Comparison of ENCODE assay signal across 8 mouse cellular contexts in genomic region chr7:118517819-118518218, GRCm38 (mm10). TPM values are rescaled to one million over a fixed set of nuclear protein-coding genes. Genes with fewer than 3 reads are reported as not detected.
DNase-seq lines count a peak whose midpoint lies in the region; ATAC-seq and TF ChIP-seq lines count a peak whose summit lies in the region.

No protein-coding gene starts in this region.

- no peak overlapping the region for H3K4me2 ChIP-seq in limb, embryonic 11.5 days (ENCODE audit: low read depth, severe bottlenecking)
- H3K4me2 ChIP-seq in liver, postnatal 0 days (ENCODE audit: low read depth, low read length): no peak overlapping the region

- H3K27me3 ChIP-seq in limb, embryonic 11.5 days (ENCODE audit: control insufficient read depth, insufficient read depth, low read length): no peaks in the 10 kb centered on the region
- no peaks in the 10 kb centered on the region for H3K27me3 ChIP-seq in limb, embryonic 10.5 days (ENCODE audit: low read depth, poor library complexity, severe bottlenecking)
- no peaks in the 10 kb centered on the region for H3K27me3 ChIP-seq in liver, postnatal 0 days (ENCODE audit: insufficient read depth, low read length)

- no peak overlapping the region for H3K4me3 ChIP-seq in limb, embryonic 11.5 days (ENCODE audit: low read depth, low read length)
- no peak overlapping the region for H3K4me3 ChIP-seq in limb, embryonic 10.5 days
- no peak overlapping the region for H3K4me3 ChIP-seq in liver, postnatal 0 days (ENCODE audit: low read depth, low read length)

- no peak for TF ChIP-seq EP300 in liver, postnatal 0 days (IDR thresholded peaks at IDR 0.05; ENCODE audit: low read depth)

- H3K27ac ChIP-seq in limb, embryonic 11.5 days (replicated peaks; ENCODE audit: low read depth, low read length): no peak overlapping the region
- H3K27ac ChIP-seq in limb, embryonic 10.5 days: no peak overlapping the region
- H3K27ac ChIP-seq in liver, postnatal 0 days (ENCODE audit: low read depth): no peak overlapping the region

- ATAC-seq in limb, embryonic 11.5 days (ENCODE audit: insufficient number of reproducible peaks, low FRiP score, low TSS enrichment, low read depth): no peak
- ATAC-seq in liver, postnatal 0 days: no peak
- no peak for ATAC-seq in inflammation-experienced regulatory T-cells, adult 6 months

- peak; percentile 80 for TF ChIP-seq CTCF in liver, postnatal 0 days (IDR thresholded peaks at IDR 0.05; ENCODE audit: low read depth)

- H3K9me3 ChIP-seq in limb, embryonic 11.5 days (ENCODE audit: control insufficient read depth, low read length): no peaks in the 10 kb centered on the region
- no peaks in the 10 kb centered on the region for H3K9me3 ChIP-seq in limb, embryonic 10.5 days (replicated peaks)
- no peaks in the 10 kb centered on the region for H3K9me3 ChIP-seq in liver, postnatal 0 days (ENCODE audit: low read length)

- H3K9ac ChIP-seq in limb, embryonic 11.5 days (ENCODE audit: low read length): no peak overlapping the region
- H3K9ac ChIP-seq in liver, postnatal 0 days (replicated peaks): no peak overlapping the region

- DNase-seq in limb, embryonic 11.5 days (ENCODE audit: low spot score): peak; percentile 31
- no peak for DNase-seq in limb, embryonic 10.5 days (ENCODE audit: low spot score)
- DNase-seq in embryo, embryonic 9.5 days (ENCODE audit: extremely low spot score): peak; percentile 19
- peak; percentile 49 for DNase-seq in liver, postnatal 0 days
- DNase-seq in retina, postnatal 1 day: peak; percentile 45
- DNase-seq in right cerebral cortex, adult 18-20 months: no peak
- no peak for DNase-seq in adrenal gland, adult 8-10 months

- WGBS in limb, embryonic 11.5 days: 71% methylated on average over 2 of the region's 2 CpGs
- WGBS in limb, embryonic 10.5 days: 65% methylated on average over 2 of the region's 2 CpGs
- WGBS in liver, postnatal 0 days (ENCODE audit: insufficient replicate concordance): 47% methylated on average over 2 of the region's 2 CpGs

- no peaks in the 10 kb centered on the region for H3K36me3 ChIP-seq in limb, embryonic 11.5 days (ENCODE audit: control insufficient read depth, insufficient read depth, low read length)
- H3K36me3 ChIP-seq in limb, embryonic 10.5 days: 0 out of 2 replicates have a peak, but pooled peaks cover 5% of the 10 kb centered on the region
- no peaks in the 10 kb centered on the region for H3K36me3 ChIP-seq in liver, postnatal 0 days (replicated peaks; ENCODE audit: insufficient read depth, low read length)

- no peaks in the 10 kb centered on the region for H3K4me1 ChIP-seq in limb, embryonic 11.5 days (ENCODE audit: control insufficient read depth, insufficient read depth, low read length)
- H3K4me1 ChIP-seq in limb, embryonic 10.5 days: peaks cover 11% of the 10 kb centered on the region; the same call in 1 of the 2 replicates
- H3K4me1 ChIP-seq in liver, postnatal 0 days (ENCODE audit: insufficient read depth): no peaks in the 10 kb centered on the region

RNA-seq across cellular contexts. Expression of gene Coq7, which starts 15.3 kb away (rescaled TPM):
- 106 and 111 TPM in 2 replicates for polyA plus RNA-seq in limb, embryonic 11.5 days (2014; fragmentation: Nextera tagmentation; extraction: Ambion mirVana)
- polyA plus RNA-seq in limb, embryonic 10.5 days (2016; fragmentation: Nextera tagmentation; extraction: Ambion mirVana): 131 and 134 TPM in 2 replicates
- polyA plus RNA-seq in liver, postnatal 0 days (2015; fragmentation: Nextera tagmentation; extraction: Ambion mirVana): 53.1 and 53.4 TPM in 2 replicates
- total RNA-seq in adrenal gland, adult 8-10 months (2022): 10 to 100 TPM; 32.3 to 45.2 (median 36.3) TPM
- 10 to 100 TPM in 2 of 3 experiments, 1 to 10 TPM in 1; 9.3 to 17.3 (median 11.1) TPM for polyA plus RNA-seq in inflammation-experienced regulatory T-cells, adult 6 months (2017; shearing (Covaris generic))

RNA-seq across cellular contexts. Expression of gene Itpripl2, which starts 26.0 kb away (rescaled TPM):
- 1.3 TPM in 2 replicates for polyA plus RNA-seq in limb, embryonic 11.5 days (2014; fragmentation: Nextera tagmentation; extraction: Ambion mirVana)
- 1.4 and 1.8 TPM in 2 replicates for polyA plus RNA-seq in limb, embryonic 10.5 days (2016; fragmentation: Nextera tagmentation; extraction: Ambion mirVana)
- 1.3 TPM in 2 replicates for polyA plus RNA-seq in liver, postnatal 0 days (2015; fragmentation: Nextera tagmentation; extraction: Ambion mirVana)
- total RNA-seq in adrenal gland, adult 8-10 months (2022): 10 to 100 TPM; 13.9 to 20.3 (median 17.1) TPM
- polyA plus RNA-seq in inflammation-experienced regulatory T-cells, adult 6 months (2017; shearing (Covaris generic)): 1 to 10 TPM in 1 of 3 experiments, under 1 TPM in 2; 0.46 to 1.1 (median 0.68) TPM

Comparison
In these comparisons a context has a peak if more than half of its experiments do, and no peak if none do; other contexts are left out.
1. DNase-seq: peak in limb, embryonic 11.5 days (single experiment), embryo, embryonic 9.5 days (single experiment), liver, postnatal 0 days (single experiment) and retina, postnatal 1 day (single experiment); none in limb, embryonic 10.5 days (single experiment), right cerebral cortex, adult 18-20 months (single experiment) and adrenal gland, adult 8-10 months (single experiment).